Mouse (Mus musculus) kidney, postnatal 25 days (tissue): ENCODE data around the gene Acot1.
A peak's percentile ranks its signal among the peaks of the same experiment; 100 is the strongest.

Experiments used
- DNase-seq, 2 experiments: peaks; one replicate each; pipeline ENCODE4 v3.0.0; 2021; ENCODE audit warnings: mixed read lengths in 2 of 2

The Acot1 gene

GRCm38 (mm10) chr12:84009171-84009965 lies at the start of gene Acot1:
Gene Acot1, plus strand, starts transcription at chr12:84009490.
- peak; percentile 83 to 94 for DNase-seq

GRCm38 (mm10) chr12:83965235-83965634 lies 44.1 kb upstream of the Acot1 start:
- DNase-seq: no peak

GRCm38 (mm10) chr12:83972117-83972516 lies 37.2 kb upstream of the Acot1 start:
- DNase-seq: peak; percentile 72 to 76

DNA sequence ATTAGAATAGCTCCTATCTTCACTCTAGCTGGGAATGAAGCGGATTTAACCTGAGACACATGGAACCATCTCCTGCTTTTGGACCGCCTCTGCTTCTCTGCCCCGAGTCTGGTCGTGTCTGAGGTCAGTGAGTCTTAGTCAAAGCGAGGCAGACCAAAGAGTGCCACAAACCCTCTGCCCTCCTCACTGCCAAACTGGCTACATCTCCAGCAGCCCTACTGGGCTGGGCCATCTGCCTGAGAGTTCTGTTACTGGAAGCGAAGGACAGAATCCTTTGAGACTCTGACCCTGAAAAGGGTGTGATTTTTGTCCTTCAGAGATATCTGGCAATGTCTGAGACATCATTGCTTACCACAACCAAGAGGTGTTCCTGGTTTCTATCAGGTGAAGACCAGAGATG lies 30.4 kb upstream of the Acot1 start:
- no peak for DNase-seq

- DNase-seq: no peak
Observed at GRCm38 (mm10) chr12:83981615-83982014, 27.7 kb upstream of the Acot1 start.

GRCm38 (mm10) chr12:83984752-83985151 lies 24.5 kb upstream of the Acot1 start, which contains the start of gene Heatr4:
Gene Heatr4, minus strand, starts transcription at chr12:83984852.
- DNase-seq: no peak

- DNase-seq: no peak
Observed at GRCm38 (mm10) chr12:83987242-83987582, 22.1 kb upstream of the Acot1 start.

DNA sequence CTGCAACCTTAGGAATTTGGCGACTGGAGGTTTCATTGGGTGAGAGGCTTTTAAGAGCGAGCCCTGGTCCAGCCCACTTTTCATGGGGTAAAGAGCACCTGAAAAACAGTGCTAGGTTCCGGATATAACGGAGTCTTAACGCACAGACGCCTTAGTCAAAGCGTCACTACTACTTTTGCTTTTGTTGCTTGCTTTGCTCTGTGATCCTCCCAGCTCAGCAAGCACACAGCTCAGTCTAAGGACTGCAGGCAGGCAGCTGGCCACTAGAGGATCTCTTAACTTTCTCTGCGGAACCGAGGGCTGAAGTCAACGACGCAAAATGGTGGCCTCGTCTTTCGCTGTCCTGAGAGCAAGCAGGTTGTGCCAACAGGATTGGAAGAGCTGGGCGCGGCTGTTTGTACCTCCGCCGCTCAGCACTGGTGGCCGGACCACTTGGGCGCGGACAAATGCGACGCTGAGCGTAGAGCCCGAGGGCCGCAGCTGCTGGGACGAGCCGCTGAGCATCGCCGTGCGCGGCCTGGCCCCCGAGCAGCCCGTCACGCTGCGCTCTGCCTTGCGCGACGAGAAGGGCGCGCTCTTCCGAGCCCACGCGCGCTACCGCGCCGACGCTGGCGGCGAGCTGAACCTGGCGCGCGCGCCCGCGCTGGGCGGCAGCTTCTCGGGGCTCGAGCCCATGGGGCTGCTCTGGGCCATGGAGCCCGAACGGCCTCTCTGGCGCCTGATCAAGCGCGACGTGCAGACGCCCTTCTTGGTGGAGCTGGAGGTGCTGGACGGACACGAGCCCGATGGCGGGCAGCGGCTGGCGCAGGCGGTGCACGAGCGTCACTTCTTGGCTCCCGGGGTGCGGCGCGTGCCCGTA lies 21.5 kb upstream of the Acot1 start, which contains the start of gene Acot2:
Gene Acot2 (plus strand): TSS at position 279 of the 859 bp plus-strand sequence.
- peak; percentile 77 to 89 for DNase-seq

- DNase-seq: peak; percentile 18 to 39
Observed at GRCm38 (mm10) chr12:83988483-83988882, 20.8 kb upstream of the Acot1 start.

GRCm38 (mm10) chr12:83989378-83989777 lies 19.9 kb upstream of the Acot1 start:
- DNase-seq: no peak

DNA sequence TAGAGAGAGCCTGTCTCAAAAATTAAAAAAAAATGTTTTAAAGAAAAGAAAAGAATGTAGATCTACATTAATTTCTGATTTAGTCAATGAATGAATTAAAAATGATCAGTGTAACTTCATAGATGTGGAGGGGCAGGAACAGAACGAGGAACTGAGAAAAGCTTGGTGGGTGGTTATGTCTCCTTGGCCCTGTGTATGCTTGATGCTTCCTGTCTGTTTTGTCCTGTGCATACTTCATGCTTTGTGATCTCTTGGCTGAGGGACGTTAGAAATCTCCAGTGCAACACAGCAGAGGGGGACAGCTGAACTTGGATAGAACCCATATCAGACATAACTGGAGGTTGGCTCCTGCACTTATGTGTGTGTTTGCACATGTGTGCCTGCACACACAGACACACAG lies 12.1 kb upstream of the Acot1 start:
- DNase-seq: no peak

- peak in 1 of 2 experiments; percentile 39 for DNase-seq
Observed at GRCm38 (mm10) chr12:83998341-83999107, 10.8 kb upstream of the Acot1 start.

DNA sequence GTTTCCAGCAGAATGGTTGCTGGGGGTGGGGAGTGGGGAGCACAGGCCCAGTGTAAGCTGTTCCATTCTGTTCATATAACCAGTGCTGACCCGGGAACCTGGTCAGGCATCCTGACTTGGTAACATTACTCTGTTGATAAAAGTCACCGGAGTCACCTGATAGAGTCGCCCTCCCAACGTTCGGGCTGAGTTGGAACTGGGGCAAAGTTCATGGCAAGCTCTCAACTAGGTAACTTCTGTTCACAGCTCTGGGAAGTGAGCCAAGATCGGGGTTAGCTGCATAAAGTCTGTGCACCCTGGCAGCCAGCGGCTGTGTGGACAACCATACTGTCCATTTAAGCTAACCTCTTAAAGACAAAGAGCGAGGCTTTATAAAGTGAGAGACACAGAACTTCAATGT lies 10.1 kb upstream of the Acot1 start:
- peak; percentile 95 to 97 for DNase-seq

GRCm38 (mm10) chr12:84000418-84000817 lies 8.9 kb upstream of the Acot1 start:
- DNase-seq: no peak

DNA sequence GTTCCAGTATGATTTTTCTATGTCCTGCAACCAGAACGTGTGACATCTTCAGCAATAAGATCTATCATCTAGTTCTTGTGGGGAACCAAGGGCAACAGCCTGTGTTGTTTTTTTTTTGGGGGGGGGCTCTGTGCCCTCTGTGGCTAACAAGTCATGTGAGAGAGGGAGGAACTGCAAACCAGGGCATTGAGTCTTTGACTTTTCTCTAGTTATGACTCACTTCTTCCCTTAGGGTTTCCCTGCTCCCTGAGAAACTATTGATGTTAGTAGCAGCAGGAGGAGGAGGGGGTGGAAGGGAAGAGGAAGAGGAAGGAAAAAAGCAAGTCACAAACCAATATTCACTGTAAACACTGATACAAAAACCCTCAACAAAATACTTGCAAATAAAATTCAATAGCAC lies 5.4 kb upstream of the Acot1 start:
- no peak for DNase-seq

DNA sequence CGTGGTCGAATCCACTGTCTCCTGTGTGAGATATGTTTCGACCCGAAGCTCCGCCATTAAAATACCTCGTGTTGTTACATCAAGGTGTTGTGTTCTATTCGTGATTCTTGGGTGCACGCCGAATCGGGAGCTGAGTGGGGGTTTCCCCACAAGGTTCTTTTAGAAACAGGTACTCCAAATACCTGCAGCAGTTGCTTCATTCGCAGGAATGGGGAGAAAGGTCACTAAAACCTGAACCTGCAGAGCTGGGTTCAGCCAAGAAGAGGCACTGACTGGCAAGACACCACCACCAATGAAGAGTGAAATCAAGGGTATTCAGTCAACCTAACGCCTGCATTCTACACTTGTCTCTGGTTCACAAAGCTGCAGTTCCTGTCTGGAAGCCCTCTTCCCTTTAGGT lies 1.0 kb upstream of the Acot1 start:
- peak in 1 of 2 experiments; percentile 58 for DNase-seq

DNA sequence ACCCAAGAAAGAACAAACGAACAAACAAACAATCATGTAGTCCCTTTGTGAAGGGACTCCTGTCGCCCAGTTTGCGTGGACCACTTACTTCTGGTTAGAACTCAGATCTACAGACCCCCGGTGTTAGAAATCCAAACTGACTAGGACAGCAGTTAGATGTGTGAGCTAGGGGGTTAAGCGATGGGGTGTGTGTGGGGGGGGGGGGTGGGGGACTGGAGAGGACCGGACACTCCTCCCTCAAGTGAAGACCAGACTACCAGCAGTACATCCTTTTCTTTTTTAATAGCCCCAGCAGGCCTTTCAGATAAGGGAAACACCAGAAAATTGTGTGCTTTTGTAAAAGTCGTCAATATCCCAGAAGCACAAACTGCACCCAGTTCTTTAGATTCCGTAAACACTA lies 561 bp upstream of the Acot1 start:
- DNase-seq: no peak

DNA sequence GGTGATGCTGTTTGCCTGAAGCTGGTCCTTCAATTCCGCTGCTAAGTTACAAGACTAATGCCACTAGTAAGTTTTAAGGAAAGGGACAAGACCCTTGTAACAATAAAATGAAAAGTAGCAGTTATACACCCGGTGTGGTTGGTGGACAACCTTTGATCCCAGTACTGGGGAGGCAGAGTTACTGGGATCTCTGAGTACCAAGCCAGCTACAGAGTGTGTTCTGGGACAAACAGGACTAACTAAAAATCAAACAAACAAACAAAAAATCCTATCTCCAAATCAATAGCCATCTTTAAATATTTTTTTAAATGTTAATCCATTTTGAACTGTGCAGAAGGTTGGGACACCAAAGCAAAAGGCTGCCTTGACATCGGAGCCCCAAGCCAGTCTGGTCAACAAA lies 911 bp downstream of the Acot1 start:
- no peak for DNase-seq

GRCm38 (mm10) chr12:84011251-84012040 lies 2.2 kb downstream of the Acot1 start:
- DNase-seq: peak; percentile 97

DNA sequence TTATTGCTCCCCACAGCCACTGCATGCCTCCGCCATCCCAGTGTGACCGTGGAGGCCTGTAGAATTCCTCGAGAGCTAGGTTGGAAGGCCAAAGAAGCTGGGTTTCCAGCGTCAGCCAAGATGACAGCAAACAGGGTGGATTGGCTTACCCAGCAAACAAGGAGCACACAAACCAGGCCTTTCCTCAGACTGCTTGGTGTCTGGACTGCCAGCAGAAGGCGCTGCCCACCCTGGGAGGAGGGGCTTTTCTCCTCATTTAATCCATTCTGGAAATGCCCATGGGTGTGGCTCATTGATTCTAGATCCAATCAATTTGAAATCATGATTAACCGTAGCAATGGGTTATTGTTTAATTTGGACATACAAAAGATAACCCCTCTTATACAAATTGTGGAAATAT lies 3.8 kb downstream of the Acot1 start:
- no peak for DNase-seq

DNA sequence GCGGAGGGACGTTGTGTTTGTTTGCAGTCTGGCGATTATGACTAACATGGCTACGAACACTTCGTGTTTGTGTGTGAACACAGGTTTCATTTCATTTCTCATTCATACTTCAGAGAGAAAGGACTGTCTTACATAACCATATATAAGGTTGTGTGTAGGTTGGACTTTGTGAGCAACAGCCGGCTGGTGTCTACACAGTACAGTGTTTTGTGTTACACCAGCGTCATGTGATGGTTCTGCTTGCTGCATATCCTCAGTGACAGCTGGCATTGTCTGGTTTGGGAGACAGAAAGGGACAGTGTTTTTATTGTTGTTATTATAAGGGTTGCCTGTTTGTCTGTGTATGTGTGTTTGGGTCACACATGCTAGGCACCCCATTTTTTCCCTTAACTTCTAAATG lies 4.4 kb downstream of the Acot1 start:
- no peak for DNase-seq

- DNase-seq: peak; percentile 93 to 95
Observed at GRCm38 (mm10) chr12:84020528-84020927, 11.2 kb downstream of the Acot1 start.
